Mouse (Mus musculus): ENCODE results near the gene Crtap. TPM values are rescaled to one million over a fixed set of nuclear protein-coding genes. Genes with fewer than 3 reads are reported as not detected.

The Crtap gene
- total RNA-seq, 1 experiment from 2014 or later = 103 TPM

DNA sequence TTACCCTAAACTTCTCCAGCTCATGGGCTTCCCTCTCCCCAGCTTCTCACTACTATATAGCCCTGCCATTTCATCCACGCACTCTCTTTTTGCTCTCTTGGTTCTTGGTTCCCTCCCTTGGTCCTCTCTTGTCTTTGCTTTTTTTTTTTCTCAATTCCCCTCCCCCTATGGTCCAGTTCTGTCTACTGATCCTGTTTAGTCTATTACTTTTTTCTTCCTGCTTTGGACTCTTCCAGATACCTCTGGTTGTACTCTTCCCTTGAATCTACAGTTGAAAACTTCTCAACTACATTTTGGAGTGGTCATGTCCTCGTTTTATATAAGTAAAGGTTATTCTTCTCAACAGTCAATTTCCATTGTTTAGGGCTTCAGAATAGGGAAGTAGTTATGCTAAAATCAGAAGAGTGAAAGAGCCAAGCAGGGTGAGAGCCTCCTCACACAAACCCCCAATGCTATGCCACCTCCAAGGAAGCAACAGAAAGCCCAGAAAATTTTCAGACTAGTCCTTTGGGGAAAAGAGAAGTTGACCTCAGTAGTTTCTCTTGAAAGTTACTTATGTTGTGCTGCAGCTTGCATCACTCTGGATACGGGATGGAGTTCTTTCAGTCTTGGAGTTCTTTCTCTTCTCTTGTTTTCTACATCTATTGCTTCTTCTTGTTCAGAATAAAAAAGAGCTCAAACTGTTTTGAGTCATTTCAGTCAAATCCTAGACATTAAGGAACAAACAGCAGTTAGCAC lies 64.3 kb downstream of the Crtap start:
- no peak for DNase-seq

Other genes starting within 250 kb of the Crtap start
- gene Bcl2a1c, start 60.5 kb downstream of the Crtap start, total RNA-seq (2021) = not detected in 2 replicates
- gene Glb1, start 10.4 kb upstream of the Crtap start, total RNA-seq (2021) = 30.8 and 37.5 TPM in 2 replicates
- gene Tmppe, start 10.4 kb upstream of the Crtap start, total RNA-seq (2021) = 7.7 and 9.7 TPM in 2 replicates
- gene Ccr4, start 114.2 kb upstream of the Crtap start, total RNA-seq (2021) = not detected in 2 replicates
- gene C130032M10Rik, start 125.0 kb upstream of the Crtap start, total RNA-seq (2021) = not detected in 2 replicates
- 0.06 TPM in 1 of 2 replicates, not detected in the other for gene Trim71, start 173.7 kb upstream of the Crtap start, total RNA-seq (2021)
- gene Cnot10, start 249.5 kb upstream of the Crtap start, total RNA-seq (2021) = 35.3 and 43.7 TPM in 2 replicates